Mouse (Mus musculus): Measurements from ENCODE around the gene Phactr2. TPM values are rescaled to one million over a fixed set of nuclear protein-coding genes. Genes with fewer than 3 reads are reported as not detected.
"Not testable (repeated sequence)": the region's sequence is repeated elsewhere in the genome, so short reads cannot be mapped to it uniquely, and the experiment has no call there.

The Phactr2 gene
- polyA plus RNA-seq, 1 experiment from 2014 or later, result 27.9 TPM

- Histone ChIP-seq H3K27ac (replicated peaks) (no peak overlapping the region), H3K27me3 (peaks cover 6% of the 10 kb centered on the region; the same call in 1 of the 2 replicates), H3K4me3 (replicated peaks) (no peak overlapping the region), H3K36me3 (no peaks in the 10 kb centered on the region), H3K4me1 (no peaks in the 10 kb centered on the region; the same call in 1 of the 2 replicates), H3K4me2 (replicated peaks) (no peak overlapping the region), H3K9me3 (replicated peaks) (no peaks in the 10 kb centered on the region), H3K9ac (no peak overlapping the region)
- WGBS, result 59% methylated on average over 6 of the region's 6 CpGs
- no peak for ATAC-seq (ENCODE audit: insufficient number of reproducible peaks, low FRiP score, low TSS enrichment, low read depth)
These were observed 5.1 kb upstream of the Phactr2 start for GRCm38 (mm10) chr10:13479341-13479740.

- Histone ChIP-seq H3K27me3 (peaks cover 12% of the 10 kb centered on the region; the same call in 1 of the 2 replicates), H3K9ac (no peak overlapping the region), H3K4me2 (replicated peaks) (peak overlapping the region; percentile 99; the same call in 1 of the 2 replicates), H3K4me1 (peaks cover 7% of the 10 kb centered on the region; the same call in 1 of the 2 replicates), H3K9me3 (replicated peaks) (no peaks in the 10 kb centered on the region), H3K27ac (replicated peaks) (no peak overlapping the region), H3K4me3 (replicated peaks) (peak overlapping the region; percentile 65; the same call in 1 of the 2 replicates), H3K36me3 (no peaks in the 10 kb centered on the region)
- 28% methylated on average over 7 of the region's 7 CpGs for WGBS
- no peak for ATAC-seq (ENCODE audit: insufficient number of reproducible peaks, low FRiP score, low TSS enrichment, low read depth)
These were observed 909 bp upstream of the Phactr2 start for GRCm38 (mm10) chr10:13475121-13475520.

DNA sequence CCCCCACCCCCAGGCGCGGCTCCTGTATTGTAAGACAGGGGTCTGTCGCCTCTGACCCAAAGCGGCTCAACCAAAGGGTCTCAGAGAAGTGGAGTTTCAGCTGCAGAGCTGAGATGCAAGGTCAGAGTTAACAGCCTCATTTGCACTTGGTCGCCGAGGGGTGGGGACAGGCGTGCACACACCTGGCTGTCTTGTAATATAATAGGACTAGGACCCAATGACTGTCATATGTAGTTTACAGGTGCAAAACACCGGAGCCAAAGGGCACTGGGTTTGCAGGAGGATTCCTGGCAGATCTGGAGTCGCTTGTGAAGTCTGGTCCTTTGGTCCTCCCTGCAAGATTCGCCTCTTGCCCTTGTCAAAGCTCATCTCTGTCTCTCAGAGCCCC lies 350 bp upstream of the Phactr2 start:
- 7% methylated on average over 10 of the region's 10 CpGs for WGBS
- peaks cover 7% of the 10 kb centered on the region; the same call in 1 of the 2 replicates for H3K4me1 ChIP-seq
- peak overlapping the region; percentile 99 for H3K4me2 ChIP-seq (replicated peaks)
- no peak; the same call in 1 of the 2 replicates for ATAC-seq (ENCODE audit: insufficient number of reproducible peaks, low FRiP score, low TSS enrichment, low read depth)
- H3K36me3 ChIP-seq, result no peaks in the 10 kb centered on the region
- peaks cover 12% of the 10 kb centered on the region; the same call in 1 of the 2 replicates for H3K27me3 ChIP-seq
- peak overlapping the region; percentile 65 for H3K4me3 ChIP-seq (replicated peaks)
- H3K9me3 ChIP-seq (replicated peaks), result no peaks in the 10 kb centered on the region
- H3K9ac ChIP-seq, result peak overlapping the region; percentile 54
- H3K27ac ChIP-seq (replicated peaks), result no peak overlapping the region

DNA sequence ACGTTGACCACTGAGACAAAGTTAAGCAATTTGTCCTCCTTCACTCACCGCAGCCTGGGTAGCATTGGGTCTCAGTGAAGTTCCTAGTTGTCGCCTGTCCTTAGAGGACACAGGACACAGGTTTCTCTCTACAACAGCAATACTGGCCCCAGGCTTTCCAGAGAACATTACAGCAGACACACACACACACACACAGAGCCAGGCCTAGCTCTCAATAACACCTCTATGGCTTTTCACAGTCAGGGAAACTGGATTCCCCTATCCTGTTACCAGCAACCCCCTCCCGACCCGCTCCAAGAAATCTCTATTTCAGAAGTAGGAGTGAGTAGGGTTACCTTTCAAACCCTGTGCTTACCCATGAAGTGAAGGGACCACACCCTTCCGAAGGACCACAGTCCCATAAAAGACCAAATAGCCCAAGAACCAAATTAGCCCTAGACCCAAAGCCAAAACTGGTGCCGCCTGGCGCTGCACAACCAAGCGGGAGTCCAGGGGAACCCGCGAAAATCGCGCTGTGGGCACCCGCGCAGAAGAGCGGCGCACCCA lies 852 bp downstream of the Phactr2 start:
- Histone ChIP-seq H3K4me3 (replicated peaks) (peak overlapping the region; percentile 65), H3K4me1 (peaks cover 7% of the 10 kb centered on the region), H3K9me3 (replicated peaks) (no peaks in the 10 kb centered on the region), H3K36me3 (no peaks in the 10 kb centered on the region), H3K27ac (replicated peaks) (no peak overlapping the region), H3K27me3 (peaks cover 12% of the 10 kb centered on the region; the same call in 1 of the 2 replicates), H3K4me2 (replicated peaks) (peak overlapping the region; percentile 99), H3K9ac (peak overlapping the region; percentile 54)
- 15% methylated on average over 17 of the region's 17 CpGs for WGBS
- ATAC-seq (ENCODE audit: insufficient number of reproducible peaks, low FRiP score, low TSS enrichment, low read depth), result peak; percentile 52; the same call in 1 of the 2 replicates

GRCm38 (mm10) chr10:13470236-13470635 lies 4.0 kb downstream of the Phactr2 start:
- no peak for ATAC-seq (ENCODE audit: insufficient number of reproducible peaks, low FRiP score, low TSS enrichment, low read depth)
- no peaks in the 10 kb centered on the region for H3K36me3 ChIP-seq
- 83% methylated on average over 3 of the region's 3 CpGs for WGBS

GRCm38 (mm10) chr10:13468025-13468529 lies 6.1 kb downstream of the Phactr2 start:
- H3K27me3 ChIP-seq; H3K27ac ChIP-seq (replicated peaks); ATAC-seq (ENCODE audit: insufficient number of reproducible peaks, low FRiP score, low TSS enrichment, low read depth); H3K4me3 ChIP-seq (replicated peaks); H3K4me2 ChIP-seq (replicated peaks); H3K9me3 ChIP-seq (replicated peaks); H3K4me1 ChIP-seq; H3K9ac ChIP-seq; H3K36me3 ChIP-seq: not testable (repeated sequence)
- WGBS, result 79% methylated on average over 6 of the region's 6 CpGs

More at GRCm38 (mm10) chr10:13470236-13470635, 4.0 kb downstream of the Phactr2 start:
- H3K4me1 ChIP-seq, result peaks cover 7% of the 10 kb centered on the region
- H3K9me3 ChIP-seq (replicated peaks), result no peaks in the 10 kb centered on the region
- H3K27ac ChIP-seq (replicated peaks), result no peak overlapping the region
- no peak overlapping the region for H3K4me2 ChIP-seq (replicated peaks)
- peaks cover 12% of the 10 kb centered on the region; the same call in 1 of the 2 replicates for H3K27me3 ChIP-seq
- H3K4me3 ChIP-seq (replicated peaks), result no peak overlapping the region
- H3K9ac ChIP-seq, result no peak overlapping the region

- Histone ChIP-seq H3K27me3 (no peaks in the 10 kb centered on the region), H3K4me2 (replicated peaks) (no peak overlapping the region), H3K4me3 (replicated peaks) (no peak overlapping the region), H3K9ac (no peak overlapping the region), H3K36me3 (no peaks in the 10 kb centered on the region), H3K4me1 (no peaks in the 10 kb centered on the region; the same call in 1 of the 2 replicates), H3K9me3 (replicated peaks) (no peaks in the 10 kb centered on the region), H3K27ac (replicated peaks) (no peak overlapping the region)
- WGBS, result 52% methylated on average over 5 of the region's 5 CpGs
- no peak for ATAC-seq (ENCODE audit: insufficient number of reproducible peaks, low FRiP score, low TSS enrichment, low read depth)
These were observed 7.3 kb downstream of the Phactr2 start for GRCm38 (mm10) chr10:13466925-13467324.

DNA sequence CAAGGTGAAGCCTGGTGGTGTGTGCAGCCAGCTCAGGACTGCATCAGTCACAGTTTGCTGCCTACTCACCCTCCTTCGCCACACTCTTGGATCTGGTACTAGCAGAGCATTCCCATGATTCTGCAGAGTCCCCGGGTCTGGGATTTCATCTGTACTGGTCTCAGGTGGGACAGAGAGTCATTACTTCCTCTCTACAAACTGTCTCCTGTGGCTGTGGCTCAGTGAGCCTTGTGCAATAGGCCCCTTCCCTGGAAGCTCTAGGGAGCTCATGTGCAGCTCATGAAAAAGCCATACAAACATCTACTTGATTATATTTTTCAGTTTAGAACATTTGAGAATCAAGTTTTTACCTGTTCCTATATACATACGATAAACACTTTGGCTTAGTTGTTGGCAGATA lies 9.9 kb downstream of the Phactr2 start:
- not testable (repeated sequence) for H3K4me2 ChIP-seq (replicated peaks); H3K27me3 ChIP-seq; H3K4me1 ChIP-seq; H3K27ac ChIP-seq (replicated peaks); H3K9ac ChIP-seq; H3K4me3 ChIP-seq (replicated peaks); ATAC-seq (ENCODE audit: insufficient number of reproducible peaks, low FRiP score, low TSS enrichment, low read depth); H3K9me3 ChIP-seq (replicated peaks); H3K36me3 ChIP-seq
- WGBS, result 86% methylated on average over 3 of the region's 3 CpGs

- 65% methylated on average over 13 of the region's 13 CpGs for WGBS
- no peak overlapping the region for H3K4me3 ChIP-seq (replicated peaks)
These were observed 20.8 kb downstream of the Phactr2 start for GRCm38 (mm10) chr10:13453200-13453990.

GRCm38 (mm10) chr10:13451640-13452039 lies 22.6 kb downstream of the Phactr2 start:
- ATAC-seq (ENCODE audit: insufficient number of reproducible peaks, low FRiP score, low TSS enrichment, low read depth), result no peak
- Histone ChIP-seq H3K4me2 (replicated peaks) (no peak overlapping the region), H3K4me1 (peaks cover 9% of the 10 kb centered on the region), H3K9me3 (replicated peaks) (no peaks in the 10 kb centered on the region), H3K27ac (replicated peaks) (no peak overlapping the region), H3K27me3 (no peaks in the 10 kb centered on the region), H3K4me3 (replicated peaks) (no peak overlapping the region), H3K9ac (no peak overlapping the region), H3K36me3 (no peaks in the 10 kb centered on the region)
- 83% methylated on average over 6 of the region's 6 CpGs for WGBS

More at GRCm38 (mm10) chr10:13453200-13453990, 20.8 kb downstream of the Phactr2 start:
- 0 out of 2 replicates have a peak, but pooled peaks cover 5% of the 10 kb centered on the region for H3K4me1 ChIP-seq
- no peak overlapping the region for H3K4me2 ChIP-seq (replicated peaks)
- no peak overlapping the region for H3K9ac ChIP-seq
- H3K9me3 ChIP-seq (replicated peaks), result no peaks in the 10 kb centered on the region
- no peaks in the 10 kb centered on the region for H3K36me3 ChIP-seq
- no peak for ATAC-seq (ENCODE audit: insufficient number of reproducible peaks, low FRiP score, low TSS enrichment, low read depth)
- no peaks in the 10 kb centered on the region for H3K27me3 ChIP-seq
- no peak overlapping the region for H3K27ac ChIP-seq (replicated peaks)

DNA sequence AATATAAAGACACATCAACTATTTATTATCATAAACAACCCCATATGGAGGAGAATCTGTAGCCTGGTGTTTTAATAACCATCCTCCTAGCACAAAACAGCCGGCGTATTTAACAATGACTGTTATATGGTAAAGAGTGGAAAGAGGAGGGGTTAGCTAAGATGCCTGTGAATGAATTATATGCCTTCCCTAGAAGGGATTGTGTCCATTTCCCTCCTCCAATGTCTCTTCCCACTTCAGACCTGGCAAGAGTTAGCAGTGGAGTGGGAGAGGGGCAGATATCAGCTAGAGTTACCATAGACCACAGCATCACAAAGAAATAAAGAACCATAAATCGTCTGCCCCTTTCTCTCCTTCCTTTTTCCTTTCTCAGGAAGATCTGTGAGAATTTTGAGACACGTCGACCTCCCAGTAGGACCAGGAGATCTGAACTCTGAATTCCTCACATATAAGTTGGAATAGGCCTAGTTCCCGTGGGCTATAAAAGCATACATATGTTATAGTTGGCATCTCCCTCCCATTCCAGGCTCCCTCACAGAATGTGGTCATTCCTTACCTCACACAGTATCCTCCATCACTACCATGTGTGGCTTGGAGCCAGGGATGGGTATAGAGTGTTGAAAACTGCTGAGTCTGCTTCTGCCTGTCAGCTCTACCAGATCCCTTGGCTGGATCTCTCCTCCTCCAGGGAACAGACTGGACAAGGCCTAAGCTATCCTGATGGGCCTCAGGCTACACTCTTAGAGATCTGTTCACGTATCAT lies 25.7 kb downstream of the Phactr2 start:
- H3K27ac ChIP-seq (replicated peaks), result no peak overlapping the region
- ATAC-seq (ENCODE audit: insufficient number of reproducible peaks, low FRiP score, low TSS enrichment, low read depth), result no peak
- H3K4me1 ChIP-seq, result peaks cover 12% of the 10 kb centered on the region
- no peak overlapping the region for H3K4me3 ChIP-seq (replicated peaks)
- H3K9ac ChIP-seq, result no peak overlapping the region
- no peak overlapping the region for H3K4me2 ChIP-seq (replicated peaks)
- H3K27me3 ChIP-seq, result no peaks in the 10 kb centered on the region
- H3K36me3 ChIP-seq, result no peaks in the 10 kb centered on the region
- WGBS, result 64% methylated on average over 7 of the region's 7 CpGs
- no peaks in the 10 kb centered on the region for H3K9me3 ChIP-seq (replicated peaks)

All from embryonic facial prominence, embryonic 15.5 days (tissue).